Mouse (Mus musculus): ENCODE data around the gene Klhl6. TPM values are rescaled to one million over a fixed set of nuclear protein-coding genes. Genes with fewer than 3 reads are reported as not detected.

Gene Klhl6
- polyA plus RNA-seq, 1 experiment from 2014 or later: 8.2 TPM

- no peaks in the 10 kb centered on the region for H3K27me3 ChIP-seq (replicated peaks; ENCODE audit: control insufficient read depth, insufficient read depth, low read length)
- no peak overlapping the region for H3K4me2 ChIP-seq (ENCODE audit: low read depth, low read length)
- no peak overlapping the region for H3K4me3 ChIP-seq (ENCODE audit: low read length)
- H3K36me3 ChIP-seq (ENCODE audit: control insufficient read depth, insufficient read depth, low read length): no peaks in the 10 kb centered on the region
- no peak overlapping the region for H3K9ac ChIP-seq (ENCODE audit: low read depth, low read length)
- 65% methylated on average over 4 of the region's 4 CpGs for WGBS
- no peak for ATAC-seq
- no peak overlapping the region for H3K27ac ChIP-seq (ENCODE audit: low read length)
- H3K9me3 ChIP-seq (ENCODE audit: control insufficient read depth, low read length): no peaks in the 10 kb centered on the region
- H3K4me1 ChIP-seq (ENCODE audit: control insufficient read depth, insufficient read depth, low read length): no peaks in the 10 kb centered on the region
These were observed 7.4 kb downstream of the Klhl6 start for GRCm38 (mm10) chr16:19975432-19975831.

- Histone ChIP-seq H3K27ac (ENCODE audit: low read length) (no peak overlapping the region), H3K27me3 (replicated peaks; ENCODE audit: control insufficient read depth, insufficient read depth, low read length) (no peaks in the 10 kb centered on the region), H3K9ac (ENCODE audit: low read depth, low read length) (no peak overlapping the region), H3K4me1 (ENCODE audit: control insufficient read depth, insufficient read depth, low read length) (no peaks in the 10 kb centered on the region), H3K9me3 (ENCODE audit: control insufficient read depth, low read length) (no peaks in the 10 kb centered on the region), H3K4me2 (ENCODE audit: low read depth, low read length) (no peak overlapping the region), H3K4me3 (ENCODE audit: low read length) (no peak overlapping the region), H3K36me3 (ENCODE audit: control insufficient read depth, insufficient read depth, low read length) (no peaks in the 10 kb centered on the region)
- 93% methylated on average over 1 of the region's 1 CpGs for WGBS
- ATAC-seq: no peak
These were observed 9.4 kb downstream of the Klhl6 start for GRCm38 (mm10) chr16:19973480-19973879.

- Histone ChIP-seq H3K9ac (ENCODE audit: low read depth, low read length) (no peak overlapping the region), H3K36me3 (ENCODE audit: control insufficient read depth, insufficient read depth, low read length) (no peaks in the 10 kb centered on the region), H3K9me3 (ENCODE audit: control insufficient read depth, low read length) (no peaks in the 10 kb centered on the region), H3K4me3 (ENCODE audit: low read length) (no peak overlapping the region), H3K4me2 (ENCODE audit: low read depth, low read length) (no peak overlapping the region), H3K27ac (ENCODE audit: low read length) (no peak overlapping the region), H3K27me3 (replicated peaks; ENCODE audit: control insufficient read depth, insufficient read depth, low read length) (no peaks in the 10 kb centered on the region), H3K4me1 (ENCODE audit: control insufficient read depth, insufficient read depth, low read length) (no peaks in the 10 kb centered on the region)
- no peak for ATAC-seq
These were observed 10.0 kb downstream of the Klhl6 start for GRCm38 (mm10) chr16:19972736-19973350.

GRCm38 (mm10) chr16:19969506-19969905, 13.3 kb downstream of the Klhl6 start:
- H3K27ac ChIP-seq (ENCODE audit: low read length): no peak overlapping the region
- H3K9me3 ChIP-seq (ENCODE audit: control insufficient read depth, low read length): no peaks in the 10 kb centered on the region
- no peak for ATAC-seq
- H3K36me3 ChIP-seq (ENCODE audit: control insufficient read depth, insufficient read depth, low read length): no peaks in the 10 kb centered on the region
- no peak overlapping the region for H3K4me2 ChIP-seq (ENCODE audit: low read depth, low read length)
- 91% methylated on average over 5 of the region's 5 CpGs for WGBS
- no peaks in the 10 kb centered on the region for H3K4me1 ChIP-seq (ENCODE audit: control insufficient read depth, insufficient read depth, low read length)
- no peak overlapping the region for H3K9ac ChIP-seq (ENCODE audit: low read depth, low read length)
- no peaks in the 10 kb centered on the region for H3K27me3 ChIP-seq (replicated peaks; ENCODE audit: control insufficient read depth, insufficient read depth, low read length)
- no peak overlapping the region for H3K4me3 ChIP-seq (ENCODE audit: low read length)

GRCm38 (mm10) chr16:19968666-19969065, 14.2 kb downstream of the Klhl6 start:
- Histone ChIP-seq H3K9ac (ENCODE audit: low read depth, low read length) (no peak overlapping the region), H3K4me1 (ENCODE audit: control insufficient read depth, insufficient read depth, low read length) (no peaks in the 10 kb centered on the region), H3K4me2 (ENCODE audit: low read depth, low read length) (no peak overlapping the region), H3K9me3 (ENCODE audit: control insufficient read depth, low read length) (no peaks in the 10 kb centered on the region), H3K27ac (ENCODE audit: low read length) (no peak overlapping the region), H3K27me3 (replicated peaks; ENCODE audit: control insufficient read depth, insufficient read depth, low read length) (no peaks in the 10 kb centered on the region), H3K4me3 (ENCODE audit: low read length) (no peak overlapping the region), H3K36me3 (ENCODE audit: control insufficient read depth, insufficient read depth, low read length) (no peaks in the 10 kb centered on the region)
- 92% methylated on average over 4 of the region's 4 CpGs for WGBS
- no peak for ATAC-seq

GRCm38 (mm10) chr16:19967897-19968392, 14.9 kb downstream of the Klhl6 start:
- 86% methylated on average over 1 of the region's 1 CpGs for WGBS

GRCm38 (mm10) chr16:19966976-19967375, 15.9 kb downstream of the Klhl6 start:
- H3K4me1 ChIP-seq (ENCODE audit: control insufficient read depth, insufficient read depth, low read length): no peaks in the 10 kb centered on the region
- H3K4me2 ChIP-seq (ENCODE audit: low read depth, low read length): no peak overlapping the region
- no peaks in the 10 kb centered on the region for H3K27me3 ChIP-seq (replicated peaks; ENCODE audit: control insufficient read depth, insufficient read depth, low read length)

More at GRCm38 (mm10) chr16:19967897-19968392, 14.9 kb downstream of the Klhl6 start:
- Histone ChIP-seq H3K27ac (ENCODE audit: low read length) (no peak overlapping the region), H3K9me3 (ENCODE audit: control insufficient read depth, low read length) (no peaks in the 10 kb centered on the region), H3K4me3 (ENCODE audit: low read length) (no peak overlapping the region), H3K9ac (ENCODE audit: low read depth, low read length) (no peak overlapping the region), H3K27me3 (replicated peaks; ENCODE audit: control insufficient read depth, insufficient read depth, low read length) (no peaks in the 10 kb centered on the region), H3K4me2 (ENCODE audit: low read depth, low read length) (no peak overlapping the region), H3K4me1 (ENCODE audit: control insufficient read depth, insufficient read depth, low read length) (no peaks in the 10 kb centered on the region), H3K36me3 (ENCODE audit: control insufficient read depth, insufficient read depth, low read length) (no peaks in the 10 kb centered on the region)
- ATAC-seq: no peak

GRCm38 (mm10) chr16:19966437-19966836, 16.4 kb downstream of the Klhl6 start:
- WGBS: 82% methylated on average over 1 of the region's 1 CpGs
- no peak overlapping the region for H3K4me2 ChIP-seq (ENCODE audit: low read depth, low read length)
- ATAC-seq: no peak
- no peak overlapping the region for H3K4me3 ChIP-seq (ENCODE audit: low read length)
- no peak overlapping the region for H3K9ac ChIP-seq (ENCODE audit: low read depth, low read length)
- no peaks in the 10 kb centered on the region for H3K27me3 ChIP-seq (replicated peaks; ENCODE audit: control insufficient read depth, insufficient read depth, low read length)
- no peaks in the 10 kb centered on the region for H3K9me3 ChIP-seq (ENCODE audit: control insufficient read depth, low read length)
- no peaks in the 10 kb centered on the region for H3K4me1 ChIP-seq (ENCODE audit: control insufficient read depth, insufficient read depth, low read length)
- no peaks in the 10 kb centered on the region for H3K36me3 ChIP-seq (ENCODE audit: control insufficient read depth, insufficient read depth, low read length)
- no peak overlapping the region for H3K27ac ChIP-seq (ENCODE audit: low read length)

More at GRCm38 (mm10) chr16:19966976-19967375, 15.9 kb downstream of the Klhl6 start:
- no peak for ATAC-seq
- Histone ChIP-seq H3K9me3 (ENCODE audit: control insufficient read depth, low read length) (no peaks in the 10 kb centered on the region), H3K36me3 (ENCODE audit: control insufficient read depth, insufficient read depth, low read length) (no peaks in the 10 kb centered on the region), H3K27ac (ENCODE audit: low read length) (no peak overlapping the region), H3K9ac (ENCODE audit: low read depth, low read length) (no peak overlapping the region), H3K4me3 (ENCODE audit: low read length) (no peak overlapping the region)

- no peak for ATAC-seq
- 83% methylated on average over 3 of the region's 3 CpGs for WGBS
- H3K4me1 ChIP-seq (ENCODE audit: control insufficient read depth, insufficient read depth, low read length): no peaks in the 10 kb centered on the region
- H3K4me3 ChIP-seq (ENCODE audit: low read length): no peak overlapping the region
- H3K27ac ChIP-seq (ENCODE audit: low read length): no peak overlapping the region
- no peaks in the 10 kb centered on the region for H3K27me3 ChIP-seq (replicated peaks; ENCODE audit: control insufficient read depth, insufficient read depth, low read length)
- H3K9ac ChIP-seq (ENCODE audit: low read depth, low read length): no peak overlapping the region
- no peak overlapping the region for H3K4me2 ChIP-seq (ENCODE audit: low read depth, low read length)
- H3K9me3 ChIP-seq (ENCODE audit: control insufficient read depth, low read length): no peaks in the 10 kb centered on the region
- H3K36me3 ChIP-seq (ENCODE audit: control insufficient read depth, insufficient read depth, low read length): no peaks in the 10 kb centered on the region
These were observed 19.9 kb downstream of the Klhl6 start for GRCm38 (mm10) chr16:19962951-19963350.

- WGBS: 73% methylated on average over 2 of the region's 2 CpGs
- H3K4me1 ChIP-seq (ENCODE audit: control insufficient read depth, insufficient read depth, low read length): no peaks in the 10 kb centered on the region
- ATAC-seq: no peak
- H3K36me3 ChIP-seq (ENCODE audit: control insufficient read depth, insufficient read depth, low read length): no peaks in the 10 kb centered on the region
- no peaks in the 10 kb centered on the region for H3K9me3 ChIP-seq (ENCODE audit: control insufficient read depth, low read length)
- H3K27me3 ChIP-seq (replicated peaks; ENCODE audit: control insufficient read depth, insufficient read depth, low read length): no peaks in the 10 kb centered on the region
- no peak overlapping the region for H3K4me2 ChIP-seq (ENCODE audit: low read depth, low read length)
- H3K9ac ChIP-seq (ENCODE audit: low read depth, low read length): no peak overlapping the region
- no peak overlapping the region for H3K27ac ChIP-seq (ENCODE audit: low read length)
- no peak overlapping the region for H3K4me3 ChIP-seq (ENCODE audit: low read length)
These were observed 21.8 kb downstream of the Klhl6 start for GRCm38 (mm10) chr16:19961070-19961469.

Data from intestine, embryonic 16.5 days (tissue).